Mouse (Mus musculus) adrenal gland, postnatal 10 days (tissue): ENCODE data around the gene Kif28. TPM values are rescaled to one million over a fixed set of nuclear protein-coding genes. Genes with fewer than 3 reads are reported as not detected.
A peak's percentile ranks its signal among the peaks of the same experiment; 100 is the strongest.
"Not testable (repeated sequence)": the region's sequence is repeated elsewhere in the genome, so short reads cannot be mapped to it uniquely, and the experiment has no call there.

Experiments used
- DNase-seq: peaks from one replicate; pipeline ENCODE4 v3.0.0; 2021; ENCODE audit warnings: mixed read lengths
- total RNA-seq, 2 experiments: library from RNA; stranded (reverse); gene quantifications; 2 replicates each; pipeline ENCODE4 v1.2.3; 2021

Gene Kif28
- total RNA-seq, 2 experiments from 2014 or later, result not detected

DNA sequence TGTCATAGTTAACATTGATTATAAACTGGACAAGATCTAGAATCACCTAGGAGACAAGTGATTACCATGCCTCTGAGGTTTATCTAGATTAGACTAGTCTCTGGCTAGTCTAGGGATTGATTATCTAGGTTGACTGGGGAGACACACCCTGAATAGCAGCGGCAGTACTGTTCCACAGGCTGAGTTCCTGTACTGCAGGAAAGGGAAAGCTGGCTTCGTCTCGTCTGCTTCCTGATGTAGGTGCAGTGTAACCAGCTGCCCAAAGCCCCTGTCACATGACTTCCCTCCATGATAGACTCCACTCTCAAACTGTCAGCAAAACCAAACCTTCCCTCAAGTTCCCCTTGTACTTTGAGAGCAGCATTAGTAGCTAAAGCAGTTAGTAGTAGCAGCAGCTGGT is 40.9 kb downstream of the Kif28 start:
- DNase-seq, result no peak

DNA sequence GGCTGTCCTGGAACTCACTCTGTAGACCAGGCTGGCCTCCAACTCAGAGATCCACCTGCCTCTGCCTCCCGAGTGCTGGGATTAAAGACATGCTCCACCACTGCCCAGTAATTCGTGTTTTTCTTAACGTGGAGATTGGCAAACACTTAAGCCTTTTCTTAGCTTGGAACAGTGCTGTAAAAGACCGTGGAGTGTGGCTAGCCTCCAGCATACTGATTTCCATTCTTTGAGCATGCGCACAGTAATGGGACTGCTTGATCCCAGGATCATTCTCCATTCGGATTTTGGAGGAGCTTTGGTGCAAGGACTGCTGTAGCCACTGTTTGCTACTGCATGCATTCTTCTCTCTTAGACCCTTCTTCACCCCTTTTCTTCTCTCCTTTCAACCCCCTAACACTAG is 55.6 kb downstream of the Kif28 start:
- DNase-seq, result no peak

DNA sequence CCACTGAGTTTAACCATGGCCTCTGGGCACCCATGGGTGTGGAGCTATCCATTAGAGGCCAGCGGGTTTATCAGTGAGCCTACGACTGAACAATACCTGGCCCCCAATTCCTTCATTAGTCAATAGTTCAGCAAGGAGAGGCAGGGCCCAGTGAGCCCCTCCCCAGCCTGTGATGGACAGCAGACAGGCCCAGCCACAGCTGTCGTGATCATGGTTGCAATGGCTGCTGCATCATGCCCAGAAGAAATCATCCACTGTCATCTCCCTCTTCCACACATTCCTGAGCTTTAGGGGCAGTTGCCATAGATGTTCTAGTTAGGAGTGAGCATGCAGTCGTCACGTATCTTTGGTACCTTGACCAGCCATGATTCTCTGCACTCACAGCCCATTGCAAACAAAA is 56.2 kb downstream of the Kif28 start:
- no peak for DNase-seq

DNA sequence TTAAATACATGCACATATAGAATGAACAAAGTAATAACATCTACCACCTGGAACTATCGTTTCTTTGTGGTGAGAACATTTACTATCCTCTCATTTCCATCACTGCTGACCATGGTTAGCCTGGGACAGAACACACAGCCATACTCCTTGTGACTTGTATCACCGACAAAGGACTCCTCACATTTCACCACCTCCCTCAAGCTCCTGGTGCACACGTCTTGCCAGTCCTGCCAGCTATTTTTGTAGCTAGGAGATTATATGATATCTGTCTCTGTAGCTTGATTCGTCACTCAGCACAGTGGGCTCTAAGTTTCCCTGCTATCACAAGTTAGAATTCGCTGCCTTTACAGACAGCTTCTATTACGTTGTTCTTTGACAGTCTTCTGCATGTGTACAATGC is 56.7 kb downstream of the Kif28 start:
- no peak for DNase-seq

DNA sequence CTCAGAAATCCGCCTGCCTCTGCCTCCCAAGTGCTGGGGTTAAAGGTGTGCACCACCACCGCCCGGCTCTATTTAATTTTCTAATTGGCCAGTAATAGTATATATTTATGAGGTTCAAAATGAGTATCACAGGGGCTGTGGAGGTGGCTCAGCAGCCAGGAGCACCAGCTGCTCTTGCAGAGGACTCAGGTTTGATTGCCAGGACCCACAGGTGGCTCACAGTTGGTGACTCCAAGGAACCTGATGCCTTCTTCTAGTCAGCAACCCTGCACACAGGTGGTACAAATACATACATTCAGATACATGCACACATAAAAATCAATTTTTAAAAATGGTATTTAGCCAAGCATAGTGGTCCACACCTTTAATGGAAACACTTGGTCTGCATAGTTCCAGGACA is 57.1 kb downstream of the Kif28 start:
- DNase-seq, result no peak

DNA sequence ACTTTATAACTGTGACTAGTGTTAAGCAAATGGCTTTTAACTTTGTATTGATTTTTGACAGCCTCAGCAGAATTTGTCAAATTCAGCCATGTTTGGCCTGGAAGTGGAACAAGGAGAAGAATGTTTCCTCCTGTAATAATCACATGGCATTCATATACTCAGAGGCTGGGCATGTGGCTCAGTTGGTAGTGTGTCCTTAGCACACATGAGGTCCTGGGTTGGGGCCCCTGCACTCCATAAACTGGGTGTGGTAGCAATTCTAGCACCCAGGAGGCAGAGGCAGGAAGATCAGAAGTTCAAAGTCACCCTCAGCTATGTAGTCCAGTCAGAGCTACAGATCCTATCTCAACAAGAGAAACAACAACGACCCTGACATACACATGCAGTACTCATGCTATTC is 57.8 kb downstream of the Kif28 start:
- DNase-seq, result no peak

DNA sequence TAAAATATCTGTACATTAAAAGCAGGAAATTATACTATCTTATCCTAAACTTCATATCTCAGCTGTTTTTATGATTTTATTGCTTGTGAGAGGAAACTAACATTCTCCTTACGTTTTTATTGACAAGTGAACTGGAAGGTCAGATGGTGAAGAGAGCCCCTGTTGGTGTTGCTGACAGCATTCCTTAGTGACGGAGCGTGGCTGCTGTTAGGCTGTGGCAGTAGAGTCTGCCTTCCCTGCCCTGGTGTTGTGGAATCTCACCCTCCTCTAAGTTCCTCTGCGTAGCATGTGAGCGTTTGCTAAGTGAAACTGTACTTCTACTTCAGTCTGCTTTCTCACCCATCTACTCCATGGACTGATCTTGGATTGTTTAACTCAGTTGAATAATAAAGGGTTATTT is 58.3 kb downstream of the Kif28 start:
- DNase-seq, result no peak

DNA sequence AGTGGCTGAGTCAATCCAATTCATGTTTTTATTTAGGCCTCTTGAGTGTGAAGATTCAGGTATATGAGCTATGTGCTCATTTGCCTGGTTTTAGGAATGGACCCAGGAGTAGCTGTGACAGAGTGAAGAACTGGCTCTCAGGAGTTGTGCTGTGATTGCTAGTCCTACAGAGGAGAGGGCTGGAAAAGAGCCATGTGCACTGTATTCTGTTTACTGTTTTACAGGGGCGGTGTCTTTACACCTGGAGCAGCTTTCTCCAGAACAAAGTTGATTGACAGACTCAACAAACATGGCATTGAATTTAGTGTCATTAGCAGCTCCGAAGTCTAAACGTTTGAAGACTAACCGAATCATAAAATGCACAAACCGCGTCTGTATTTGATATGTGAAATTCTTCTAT is 58.7 kb downstream of the Kif28 start:
- DNase-seq, result no peak

DNA sequence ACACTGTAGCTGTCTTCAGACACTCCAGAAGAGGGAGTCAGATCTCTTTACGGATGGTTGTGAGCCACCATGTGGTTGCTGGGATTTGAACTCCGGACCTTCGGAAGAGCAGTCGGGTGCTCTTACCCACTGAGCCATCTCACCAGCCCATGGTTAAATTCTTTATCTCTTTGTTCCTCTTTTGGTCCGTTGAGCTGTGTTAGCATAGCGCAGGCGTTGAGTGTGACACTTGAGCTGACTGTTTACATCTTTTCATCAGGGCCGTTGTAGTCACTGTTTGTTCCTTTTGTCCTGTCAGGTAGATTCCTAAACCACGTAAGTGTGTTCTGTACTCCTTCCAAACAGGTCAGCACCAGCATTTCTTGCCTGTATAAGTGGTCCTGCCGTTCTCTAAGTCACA is 62.3 kb downstream of the Kif28 start:
- DNase-seq, result not testable (repeated sequence)

DNA sequence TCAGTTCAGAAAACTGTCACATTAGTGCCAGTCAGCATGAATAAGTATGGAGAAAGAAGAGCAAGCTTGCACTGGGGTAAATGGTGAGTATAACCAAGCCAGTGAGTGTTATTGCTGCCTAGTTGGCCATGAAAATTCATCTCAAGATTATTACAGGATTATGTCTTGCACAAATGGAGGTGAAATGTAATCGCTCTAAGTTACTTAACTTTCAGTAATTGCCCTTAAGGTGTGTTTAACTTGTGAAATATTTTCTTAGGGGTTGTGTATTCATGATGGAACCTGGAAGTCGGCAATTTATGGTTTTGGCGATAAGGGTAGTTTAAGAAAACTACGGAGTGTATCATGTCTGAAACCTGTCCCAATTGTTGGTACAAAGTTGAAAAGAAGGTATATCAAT is 65.7 kb downstream of the Kif28 start:
- DNase-seq, result no peak

DNA sequence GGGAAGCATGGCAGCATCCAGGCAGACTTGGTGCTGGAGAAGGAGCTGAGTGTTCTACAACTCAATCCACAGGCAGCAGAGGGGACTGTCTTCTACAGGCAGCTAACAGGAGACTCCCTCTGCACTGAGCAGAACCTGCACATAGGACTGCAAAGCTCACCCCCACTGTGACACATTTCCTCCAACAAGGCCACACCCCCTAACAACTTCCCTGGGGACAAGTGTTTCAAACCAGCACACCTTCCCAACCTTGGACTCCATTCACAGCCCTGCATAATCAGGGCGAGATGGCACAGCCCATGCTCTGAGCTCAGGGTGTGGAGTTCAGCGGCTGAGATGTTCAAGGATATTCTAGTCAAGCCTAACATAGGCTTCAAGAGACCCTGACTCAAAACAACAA is 68.0 kb downstream of the Kif28 start:
- DNase-seq, result no peak

DNA sequence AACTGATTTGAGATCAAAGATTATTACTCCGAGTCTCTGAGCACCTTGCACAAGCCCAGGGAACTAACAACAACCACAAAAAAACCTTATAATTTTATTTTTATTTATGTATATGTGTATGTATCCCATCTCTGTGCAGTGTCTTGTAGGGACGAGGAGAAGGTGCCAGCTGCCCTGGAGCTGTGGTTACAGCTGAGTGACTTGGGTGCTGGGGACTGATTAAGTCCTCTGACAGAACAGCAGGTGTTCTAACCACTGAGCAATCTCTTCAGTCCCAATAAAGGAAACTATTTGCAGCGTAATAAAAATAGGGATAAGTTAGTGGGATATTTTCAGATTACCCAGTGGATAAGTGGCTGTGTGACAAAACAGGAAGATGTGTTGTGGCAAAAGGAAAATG is 70.7 kb downstream of the Kif28 start:
- no peak for DNase-seq

DNA sequence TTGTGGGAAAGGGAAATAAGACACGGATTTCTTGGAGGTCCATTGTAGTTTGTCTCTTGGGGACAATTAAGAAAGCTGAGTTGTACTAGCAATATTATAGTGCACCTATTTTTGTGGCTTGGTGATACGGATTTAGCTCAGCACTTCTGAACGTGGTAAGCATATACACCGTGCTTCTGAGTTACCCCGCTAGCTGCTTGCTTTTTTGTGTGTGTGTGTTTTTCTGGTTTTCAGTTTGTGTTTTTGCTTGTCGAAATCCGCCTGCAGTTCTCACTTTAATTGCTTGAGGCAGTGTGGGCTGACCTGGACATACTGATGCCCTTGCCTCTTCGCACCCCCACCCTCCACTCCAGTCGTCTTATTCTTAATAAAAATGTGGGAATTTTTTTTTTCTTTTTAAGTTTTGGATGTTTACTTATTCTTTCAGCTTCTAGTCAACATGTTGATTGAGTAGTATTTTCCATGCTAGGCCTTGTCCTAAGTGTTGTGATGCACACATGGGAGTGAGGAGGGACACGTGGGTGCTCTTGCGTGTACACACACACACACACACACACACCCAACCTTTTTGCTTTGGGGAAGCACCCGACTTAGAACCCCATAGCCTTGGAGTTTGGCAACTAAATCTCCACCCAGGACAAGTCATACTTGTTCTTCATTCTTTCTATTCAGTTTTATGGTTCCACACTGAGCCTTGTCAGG is 76.1 kb downstream of the Kif28 start:
- DNase-seq, result peak; percentile 17

DNA sequence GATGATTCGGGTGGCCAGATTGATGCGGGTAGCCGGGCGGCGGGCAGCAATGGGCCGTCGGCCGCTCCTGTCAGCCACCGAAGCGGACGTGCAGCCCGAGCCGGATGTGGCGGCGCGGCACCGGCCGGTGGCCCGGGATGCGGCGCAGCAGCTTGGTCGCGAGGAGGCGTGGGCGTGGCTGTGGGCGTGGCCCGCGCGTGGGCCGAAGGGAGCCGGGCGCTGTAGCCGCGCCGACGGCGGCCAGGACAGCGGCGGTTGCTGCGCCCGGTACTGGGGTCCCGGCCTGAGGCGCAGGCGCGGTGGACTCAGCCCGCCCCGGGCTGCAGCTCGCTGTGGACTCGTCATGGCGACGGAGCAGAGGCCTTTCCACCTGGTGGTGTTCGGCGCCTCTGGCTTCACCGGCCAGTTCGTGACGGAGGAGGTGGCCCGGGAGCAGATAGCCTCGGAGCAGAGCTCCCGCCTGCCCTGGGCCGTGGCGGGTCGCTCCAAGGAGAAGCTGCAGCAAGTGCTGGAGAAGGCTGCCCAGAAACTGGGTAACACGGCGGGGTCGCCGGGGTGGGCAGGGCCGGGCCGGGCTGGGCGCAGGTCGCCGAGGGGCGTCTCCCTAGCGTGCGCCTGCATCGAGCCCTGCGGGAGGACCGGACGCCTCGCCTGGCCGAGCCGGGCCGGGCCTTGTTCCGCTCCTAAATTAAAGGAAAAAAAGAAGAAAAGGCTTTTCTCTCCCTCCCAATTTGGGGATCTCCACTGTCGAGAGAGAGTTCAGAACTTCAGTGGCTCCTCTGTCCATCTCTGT is 76.9 kb downstream of the Kif28 start, which contains the start of gene Sccpdh:
Sccpdh (plus strand) TSS at position 198 of the 793 bp plus-strand sequence.
- peak; percentile 95 for DNase-seq

DNA sequence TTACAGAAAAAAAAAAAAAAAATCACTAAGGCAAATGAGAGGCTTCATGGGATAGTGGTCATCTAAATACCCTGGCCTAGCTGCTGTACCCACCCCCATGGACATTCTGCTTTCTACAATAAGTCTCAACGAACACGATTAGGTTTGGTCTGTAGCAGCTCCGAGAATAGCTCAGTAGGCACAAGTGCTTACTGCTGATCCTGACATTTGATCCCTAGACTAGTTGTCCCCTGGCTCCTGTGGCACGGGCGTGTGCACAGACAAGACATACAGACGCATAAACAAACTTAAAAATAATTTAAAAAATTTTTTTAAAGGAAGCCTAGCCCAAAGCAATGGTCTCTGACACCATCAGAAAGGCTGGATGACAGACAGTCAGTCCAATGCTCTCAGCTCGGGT is 77.6 kb downstream of the Kif28 start:
- DNase-seq, result no peak

DNA sequence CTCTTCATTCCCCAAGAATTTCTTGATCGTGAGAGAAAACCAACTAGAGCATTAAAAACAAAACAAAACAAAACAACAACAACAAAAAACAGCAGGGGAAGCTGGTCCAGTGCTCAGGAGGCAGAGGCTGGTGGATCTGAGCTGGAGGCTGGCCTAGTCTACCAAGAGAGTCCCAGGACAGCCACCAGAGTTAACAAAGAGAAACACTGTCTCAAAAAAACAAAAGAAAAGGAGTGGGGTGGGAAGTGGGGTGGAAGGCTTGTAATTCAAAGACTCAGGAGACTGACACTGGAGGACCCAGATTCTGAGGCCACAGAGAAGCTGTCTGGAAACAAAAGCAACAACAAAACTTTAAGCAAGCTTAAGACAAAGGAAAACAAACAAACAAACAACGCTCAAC is 78.1 kb downstream of the Kif28 start:
- no peak for DNase-seq

DNA sequence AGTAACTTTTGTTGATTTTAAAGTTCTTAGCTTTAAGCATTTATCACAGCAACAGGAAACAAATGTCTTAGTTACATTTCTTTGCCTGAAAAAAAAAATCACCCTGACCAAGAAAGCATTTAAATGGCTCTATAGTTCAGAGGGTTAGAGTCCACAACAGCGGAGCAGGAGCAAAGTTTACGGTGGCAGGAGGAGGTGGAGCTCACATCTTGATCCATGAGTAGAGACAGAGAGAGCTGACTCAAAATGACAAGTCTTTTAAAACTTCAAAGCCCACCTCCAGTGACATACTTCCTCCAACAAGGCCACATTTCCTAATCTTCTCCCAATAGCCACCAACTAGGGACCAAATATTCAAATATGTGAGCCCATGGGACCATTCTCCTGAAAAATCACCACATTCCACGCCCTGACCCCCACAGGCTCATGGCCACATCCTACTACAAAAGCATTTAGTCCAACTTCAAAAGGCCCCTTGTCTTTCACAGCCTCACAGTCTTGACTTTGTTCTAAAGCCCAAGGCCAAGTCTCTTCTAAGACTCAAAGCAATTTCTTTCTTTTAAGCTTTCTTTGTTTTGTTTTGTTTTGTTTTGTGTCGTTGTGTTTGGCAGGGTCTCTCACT is 80.7 kb downstream of the Kif28 start:
- DNase-seq, result no peak

DNA sequence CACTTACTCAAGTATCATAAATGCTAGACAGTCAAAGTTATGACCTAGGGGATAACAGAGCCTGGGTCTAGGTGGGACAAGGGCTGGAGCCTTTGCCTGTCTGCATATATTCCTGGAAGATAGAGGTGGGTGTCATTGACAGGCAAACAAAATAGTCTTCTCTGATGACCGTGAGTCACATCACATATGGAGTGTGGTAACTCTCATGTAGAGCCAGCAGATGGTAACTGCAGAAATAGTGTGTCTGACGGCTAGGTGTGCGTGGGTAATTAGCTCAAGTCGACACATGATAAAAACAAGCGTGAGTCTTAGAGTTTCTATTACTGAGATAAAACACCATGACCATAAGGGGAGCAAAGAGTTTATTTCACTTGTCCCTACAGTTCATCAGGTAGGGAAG is 82.0 kb downstream of the Kif28 start:
- no peak for DNase-seq

DNA sequence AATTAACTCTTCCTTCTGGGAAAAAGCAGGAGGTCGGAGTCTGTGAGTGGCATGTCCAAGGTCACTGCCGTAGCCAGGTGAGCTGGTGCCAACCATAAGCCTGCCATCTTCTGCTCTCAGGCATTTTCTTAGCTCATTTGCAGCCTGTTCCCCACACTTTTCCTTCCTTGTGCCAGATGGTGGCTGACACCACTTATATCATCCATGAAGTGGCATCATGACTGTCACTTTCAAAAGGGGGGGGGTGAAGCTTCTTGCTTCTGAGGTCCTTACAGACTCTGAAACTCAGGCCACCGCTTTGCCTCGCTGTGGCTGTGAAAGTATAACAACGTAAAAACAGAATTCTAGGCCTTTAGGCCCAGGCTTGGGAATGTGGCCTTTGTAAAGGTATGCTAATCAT is 93.8 kb downstream of the Kif28 start:
- no peak for DNase-seq

DNA sequence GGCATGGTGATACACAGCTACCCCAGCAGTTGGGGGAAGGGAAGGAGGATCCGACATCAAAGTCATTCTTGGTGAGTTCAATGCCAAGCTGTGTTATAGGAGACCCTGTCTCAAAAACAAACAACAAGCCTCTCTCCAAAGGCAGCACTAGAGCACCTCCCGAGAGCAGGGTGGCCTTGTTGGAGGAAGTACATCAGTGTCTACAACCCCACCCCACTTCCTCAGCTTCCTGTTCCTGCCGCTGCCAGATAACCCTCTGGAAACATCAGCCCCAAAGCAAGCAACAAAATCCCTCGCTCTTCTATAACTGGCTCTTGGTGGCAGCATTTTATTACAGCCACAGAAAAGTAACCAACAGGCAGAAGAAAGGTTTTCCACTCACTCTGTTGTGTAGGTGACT is 94.8 kb downstream of the Kif28 start:
- DNase-seq, result no peak

DNA sequence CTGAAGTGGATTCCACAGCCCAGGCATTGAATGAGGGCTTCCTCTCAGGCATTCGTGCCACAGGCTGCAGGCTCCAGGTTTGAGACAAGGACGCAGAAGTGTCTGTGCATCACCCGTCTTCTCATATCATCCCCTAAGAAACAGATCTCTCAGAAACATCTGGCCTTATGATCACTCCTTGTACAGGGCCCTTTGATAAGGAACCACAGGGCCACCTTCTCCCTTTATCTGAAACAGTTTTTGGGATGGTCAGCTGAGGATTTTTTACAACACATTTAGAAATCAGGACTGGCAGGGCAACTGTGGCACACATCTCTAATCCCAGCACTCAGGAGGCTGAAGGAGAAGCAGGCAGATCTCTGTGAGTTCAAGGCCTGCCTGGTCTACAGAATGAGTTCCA is 95.7 kb downstream of the Kif28 start:
- no peak for DNase-seq

DNA sequence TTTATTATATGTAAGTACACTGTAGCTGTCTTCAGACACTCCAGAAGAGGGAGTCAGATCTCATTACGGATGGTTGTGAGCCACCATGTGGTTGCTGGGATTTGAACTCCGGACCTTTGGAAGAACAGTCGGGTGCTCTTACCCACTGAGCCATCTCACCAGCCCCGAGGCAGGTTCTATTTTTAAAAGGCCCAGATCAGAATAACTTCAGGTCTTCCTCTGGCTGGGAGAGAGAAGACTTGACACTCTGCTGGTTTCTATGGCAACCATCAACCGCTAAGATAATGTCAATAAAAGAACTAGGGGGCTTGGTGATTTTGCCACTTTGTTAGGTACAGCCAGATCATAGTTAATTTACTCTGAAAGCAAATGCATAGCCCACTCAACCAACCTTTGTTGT is 96.4 kb downstream of the Kif28 start:
- not testable (repeated sequence) for DNase-seq

DNA sequence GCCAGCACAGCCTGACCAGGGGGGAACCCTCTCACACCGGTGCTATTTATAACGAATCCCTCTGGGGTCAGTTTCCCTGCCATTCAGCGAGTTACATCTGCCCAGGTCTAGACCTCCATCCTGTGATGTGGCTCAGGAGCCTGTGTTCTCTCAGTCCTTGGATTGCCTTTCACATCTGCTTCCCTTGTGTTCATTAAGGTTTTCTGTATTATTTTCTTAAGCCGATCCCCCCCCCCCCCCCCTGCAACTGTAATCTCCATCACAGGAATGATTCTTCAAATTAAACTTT is 99.1 kb downstream of the Kif28 start:
- no peak for DNase-seq
